Mouse (Mus musculus): ENCODE results near the gene Ntm. TPM values are rescaled to one million over a fixed set of nuclear protein-coding genes. Genes with fewer than 3 reads are reported as not detected.

The Ntm gene
- polyA plus RNA-seq, 1 experiment: 5.4 TPM

- TF ChIP-seq POLR2A (IDR thresholded peaks at IDR 0.05; ENCODE audit: control insufficient read depth, low read depth, low read length) (no peak), CTCF (IDR thresholded peaks at IDR 0.05; ENCODE audit: control insufficient read depth, insufficient read depth, insufficient replicate concordance, low read depth, low read length) (no peak)
- H3K27ac ChIP-seq (ENCODE audit: control insufficient read depth, insufficient read depth, low read depth, low read length): no peak overlapping the region
- no peak overlapping the region for H3K4me3 ChIP-seq (ENCODE audit: control insufficient read depth, low read depth, low read length)
- H3K36me3 ChIP-seq (ENCODE audit: control insufficient read depth, insufficient read depth, low read length): no peaks in the 10 kb centered on the region
- no peaks in the 10 kb centered on the region for H3K27me3 ChIP-seq (ENCODE audit: control insufficient read depth, insufficient read depth, low read length)
- H3K4me1 ChIP-seq (ENCODE audit: control insufficient read depth, insufficient read depth, low read length): no peaks in the 10 kb centered on the region
Observed at GRCm38 (mm10) chr9:29796281-29796680, 166.7 kb downstream of the Ntm start.

GRCm38 (mm10) chr9:29791199-29791915 lies 171.6 kb downstream of the Ntm start:
- Histone ChIP-seq H3K27me3 (ENCODE audit: control insufficient read depth, insufficient read depth, low read length) (no peaks in the 10 kb centered on the region), H3K27ac (ENCODE audit: control insufficient read depth, insufficient read depth, low read depth, low read length) (no peak overlapping the region), H3K4me3 (ENCODE audit: control insufficient read depth, low read depth, low read length) (no peak overlapping the region), H3K4me1 (ENCODE audit: control insufficient read depth, insufficient read depth, low read length) (no peaks in the 10 kb centered on the region), H3K36me3 (ENCODE audit: control insufficient read depth, insufficient read depth, low read length) (no peaks in the 10 kb centered on the region)
- TF ChIP-seq POLR2A (IDR thresholded peaks at IDR 0.05; ENCODE audit: control insufficient read depth, low read depth, low read length) (no peak), CTCF (IDR thresholded peaks at IDR 0.05; ENCODE audit: control insufficient read depth, insufficient read depth, insufficient replicate concordance, low read depth, low read length) (no peak)

- no peaks in the 10 kb centered on the region for H3K4me1 ChIP-seq (ENCODE audit: control insufficient read depth, insufficient read depth, low read length)
- H3K36me3 ChIP-seq (ENCODE audit: control insufficient read depth, insufficient read depth, low read length): no peaks in the 10 kb centered on the region
- no peaks in the 10 kb centered on the region for H3K27me3 ChIP-seq (ENCODE audit: control insufficient read depth, insufficient read depth, low read length)
- no peak overlapping the region for H3K27ac ChIP-seq (ENCODE audit: control insufficient read depth, insufficient read depth, low read depth, low read length)
- no peak overlapping the region for H3K4me3 ChIP-seq (ENCODE audit: control insufficient read depth, low read depth, low read length)
- TF ChIP-seq POLR2A (IDR thresholded peaks at IDR 0.05; ENCODE audit: control insufficient read depth, low read depth, low read length) (no peak), CTCF (IDR thresholded peaks at IDR 0.05; ENCODE audit: control insufficient read depth, insufficient read depth, insufficient replicate concordance, low read depth, low read length) (no peak)
Observed at GRCm38 (mm10) chr9:29790017-29790416, 172.9 kb downstream of the Ntm start.

GRCm38 (mm10) chr9:29788855-29789254 lies 174.1 kb downstream of the Ntm start:
- Histone ChIP-seq H3K27me3 (ENCODE audit: control insufficient read depth, insufficient read depth, low read length) (no peaks in the 10 kb centered on the region), H3K4me1 (ENCODE audit: control insufficient read depth, insufficient read depth, low read length) (no peaks in the 10 kb centered on the region), H3K27ac (ENCODE audit: control insufficient read depth, insufficient read depth, low read depth, low read length) (no peak overlapping the region), H3K4me3 (ENCODE audit: control insufficient read depth, low read depth, low read length) (no peak overlapping the region), H3K36me3 (ENCODE audit: control insufficient read depth, insufficient read depth, low read length) (no peaks in the 10 kb centered on the region)
- TF ChIP-seq POLR2A (IDR thresholded peaks at IDR 0.05; ENCODE audit: control insufficient read depth, low read depth, low read length) (no peak), CTCF (IDR thresholded peaks at IDR 0.05; ENCODE audit: control insufficient read depth, insufficient read depth, insufficient replicate concordance, low read depth, low read length) (no peak)

GRCm38 (mm10) chr9:29787408-29787807 lies 175.5 kb downstream of the Ntm start:
- no peaks in the 10 kb centered on the region for H3K27me3 ChIP-seq (ENCODE audit: control insufficient read depth, insufficient read depth, low read length)
- H3K36me3 ChIP-seq (ENCODE audit: control insufficient read depth, insufficient read depth, low read length): no peaks in the 10 kb centered on the region
- no peak overlapping the region for H3K27ac ChIP-seq (ENCODE audit: control insufficient read depth, insufficient read depth, low read depth, low read length)
- TF ChIP-seq CTCF (IDR thresholded peaks at IDR 0.05; ENCODE audit: control insufficient read depth, insufficient read depth, insufficient replicate concordance, low read depth, low read length): no peak
- no peak for TF ChIP-seq POLR2A (IDR thresholded peaks at IDR 0.05; ENCODE audit: control insufficient read depth, low read depth, low read length)
- no peak overlapping the region for H3K4me3 ChIP-seq (ENCODE audit: control insufficient read depth, low read depth, low read length)
- H3K4me1 ChIP-seq (ENCODE audit: control insufficient read depth, insufficient read depth, low read length): no peaks in the 10 kb centered on the region

- H3K27ac ChIP-seq (ENCODE audit: control insufficient read depth, insufficient read depth, low read depth, low read length): no peak overlapping the region
- H3K36me3 ChIP-seq (ENCODE audit: control insufficient read depth, insufficient read depth, low read length): no peaks in the 10 kb centered on the region
- no peaks in the 10 kb centered on the region for H3K4me1 ChIP-seq (ENCODE audit: control insufficient read depth, insufficient read depth, low read length)
- no peaks in the 10 kb centered on the region for H3K27me3 ChIP-seq (ENCODE audit: control insufficient read depth, insufficient read depth, low read length)
- no peak for TF ChIP-seq POLR2A (IDR thresholded peaks at IDR 0.05; ENCODE audit: control insufficient read depth, low read depth, low read length)
- no peak for TF ChIP-seq CTCF (IDR thresholded peaks at IDR 0.05; ENCODE audit: control insufficient read depth, insufficient read depth, insufficient replicate concordance, low read depth, low read length)
- no peak overlapping the region for H3K4me3 ChIP-seq (ENCODE audit: control insufficient read depth, low read depth, low read length)
Observed at GRCm38 (mm10) chr9:29782697-29783096, 180.2 kb downstream of the Ntm start.

- no peak for TF ChIP-seq CTCF (IDR thresholded peaks at IDR 0.05; ENCODE audit: control insufficient read depth, insufficient read depth, insufficient replicate concordance, low read depth, low read length)
- no peak for TF ChIP-seq POLR2A (IDR thresholded peaks at IDR 0.05; ENCODE audit: control insufficient read depth, low read depth, low read length)
- no peaks in the 10 kb centered on the region for H3K36me3 ChIP-seq (ENCODE audit: control insufficient read depth, insufficient read depth, low read length)
- H3K4me1 ChIP-seq (ENCODE audit: control insufficient read depth, insufficient read depth, low read length): peaks cover 2% of the 10 kb centered on the region; the same call in 1 of the 2 replicates
- no peak overlapping the region for H3K4me3 ChIP-seq (ENCODE audit: control insufficient read depth, low read depth, low read length)
- H3K27me3 ChIP-seq (ENCODE audit: control insufficient read depth, insufficient read depth, low read length): no peaks in the 10 kb centered on the region
- no peak overlapping the region for H3K27ac ChIP-seq (ENCODE audit: control insufficient read depth, insufficient read depth, low read depth, low read length)
Observed at GRCm38 (mm10) chr9:29779739-29780138, 183.2 kb downstream of the Ntm start.
